Mouse (Mus musculus) bone marrow macrophage, adult 2 months (primary cell): ENCODE data around the gene Arid2. TPM values are rescaled to one million over a fixed set of nuclear protein-coding genes. Genes with fewer than 3 reads are reported as not detected.

Source experiments
- H3K27ac ChIP-seq: 2 replicates; pipeline ENCODE4 v1.5.1; 2012; ENCODE audit warnings: low read depth, low read length; ENCODE audit not compliant: insufficient read depth
- H3K4me1 ChIP-seq: 2 replicates; pipeline ENCODE4 v1.6.1; 2012; ENCODE audit warnings: low read length; ENCODE audit not compliant: control insufficient read depth, insufficient read depth
- H3K4me3 ChIP-seq: 2 replicates; pipeline ENCODE4 v1.5.1; 2012; ENCODE audit warnings: mild to moderate bottlenecking, low read length, moderate library complexity; ENCODE audit not compliant: insufficient read depth
- CTCF ChIP-seq: IDR thresholded peaks from 2 replicates; pipeline ENCODE4 v1.5.1; 2012; ENCODE audit warnings: low read depth, mild to moderate bottlenecking, low read length, moderate library complexity
- POLR2A ChIP-seq: IDR thresholded peaks from 2 replicates; pipeline ENCODE4 v1.6.1; 2012; ENCODE audit warnings: mild to moderate bottlenecking, low read depth, low read length, borderline replicate concordance
- polyA plus RNA-seq: library from polyadenylated mRNA; stranded (reverse); fragments of >200 nt; gene quantifications from 2 replicates; pipeline ENCODE4 v1.2.4, GENCODE M21; 2012; ENCODE audit not compliant: missing spikeins, insufficient read depth, insufficient read length

Gene Arid2
- polyA plus RNA-seq, 1 experiment: 17.4 TPM

DNA sequence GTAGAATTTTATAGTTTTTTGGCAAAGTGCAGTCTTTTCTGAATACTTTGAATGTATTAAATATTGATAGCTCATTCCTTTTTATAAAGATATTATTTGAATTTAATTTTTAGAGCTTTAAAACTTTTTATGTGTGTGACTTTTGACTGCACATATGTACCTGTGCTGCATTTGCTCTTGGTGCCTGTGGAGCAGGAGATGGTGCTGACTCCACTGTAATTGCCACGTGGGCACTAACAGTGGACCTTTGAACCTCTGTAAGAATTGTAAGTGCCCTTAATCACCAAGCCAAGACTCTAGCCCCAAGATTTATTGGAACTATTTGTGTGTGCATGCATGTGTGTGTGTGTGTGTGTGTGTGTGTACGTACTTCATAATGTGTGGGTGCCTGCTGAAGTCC is 53.6 kb downstream of the Arid2 start:
- no peak for TF ChIP-seq CTCF
- no peak for TF ChIP-seq POLR2A
- Histone ChIP-seq H3K4me3 (no peak overlapping the region), H3K4me1 (peaks cover 8% of the 10 kb centered on the region; the same call in 1 of the 2 replicates), H3K27ac (no peak overlapping the region)

DNA sequence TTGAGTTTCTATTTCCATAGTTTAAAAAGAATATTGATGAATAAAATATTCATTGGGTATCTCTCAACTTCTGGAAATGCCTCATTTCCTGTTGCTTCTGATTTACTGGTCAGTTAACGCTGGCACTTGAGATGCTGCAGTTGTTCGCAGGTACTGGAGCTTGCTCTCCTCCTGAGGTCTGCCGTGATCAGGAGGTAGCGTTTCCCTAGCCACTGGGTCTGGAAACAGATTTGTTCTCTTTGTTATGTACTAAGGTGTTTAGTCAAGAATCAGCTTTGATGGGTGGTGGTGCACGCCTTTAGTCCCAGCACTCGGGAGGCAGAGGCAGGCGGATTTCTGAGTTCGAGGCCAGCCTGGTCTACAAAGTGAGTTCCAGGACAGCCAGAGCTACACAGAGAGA is 54.8 kb downstream of the Arid2 start:
- Histone ChIP-seq H3K4me3 (no peak overlapping the region), H3K27ac (no peak overlapping the region), H3K4me1 (peaks cover 8% of the 10 kb centered on the region; the same call in 1 of the 2 replicates)
- TF ChIP-seq POLR2A: no peak
- no peak for TF ChIP-seq CTCF

DNA sequence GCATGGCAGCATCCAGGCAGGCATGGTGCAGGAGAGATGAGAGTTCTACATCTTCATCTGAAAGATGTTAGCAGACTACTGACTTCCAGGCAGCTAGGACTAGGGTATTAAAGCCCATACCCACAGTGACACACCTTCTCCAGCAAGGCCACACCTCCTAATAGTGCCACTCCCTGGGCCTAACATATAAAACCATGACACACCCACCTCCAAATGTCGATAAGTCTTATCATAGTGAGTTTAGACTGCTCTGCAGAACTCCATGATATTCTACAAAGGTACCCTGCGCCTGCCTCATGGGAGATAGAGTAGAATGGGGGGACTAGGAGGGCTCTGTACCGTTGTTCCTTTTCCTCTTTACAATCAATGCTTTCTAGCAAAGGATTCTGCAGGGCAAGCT is 55.6 kb downstream of the Arid2 start:
- TF ChIP-seq CTCF (no peak), POLR2A (no peak)
- no peak overlapping the region for H3K27ac ChIP-seq
- H3K4me1 ChIP-seq: peaks cover 8% of the 10 kb centered on the region; the same call in 1 of the 2 replicates
- H3K4me3 ChIP-seq: no peak overlapping the region

DNA sequence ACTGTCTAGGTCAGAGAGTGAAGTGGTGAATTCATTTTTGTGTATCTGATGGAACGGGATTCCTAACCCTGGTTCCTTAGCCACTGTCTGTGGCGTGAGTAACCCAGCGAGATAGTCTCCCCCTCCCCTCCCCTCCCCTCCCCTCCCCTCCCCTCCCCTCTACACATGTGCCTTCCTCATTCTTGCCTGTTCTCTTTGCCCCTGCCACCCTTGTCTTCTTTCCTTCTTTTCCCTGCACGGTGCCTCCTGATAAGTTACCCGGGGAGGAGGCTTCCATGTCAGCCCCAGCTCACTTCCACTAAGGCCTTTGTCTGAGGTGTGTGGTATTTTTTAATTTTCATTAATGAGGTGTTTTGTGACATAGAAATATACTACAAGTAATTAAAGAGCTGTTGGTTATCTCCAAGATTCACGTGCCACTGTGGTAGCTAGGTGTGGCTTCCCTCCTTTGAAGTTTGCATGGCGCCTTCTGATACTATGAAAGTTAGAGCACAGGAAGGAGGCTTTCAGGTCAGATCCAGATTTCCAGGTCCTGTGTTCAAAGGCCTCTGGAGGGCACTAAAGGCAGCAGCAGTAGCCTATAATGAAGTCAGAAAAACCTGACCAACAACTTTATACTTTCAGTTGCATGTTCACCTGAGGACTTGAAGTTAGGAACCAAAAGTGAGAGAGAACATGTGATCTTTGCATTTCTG is 57.4 kb downstream of the Arid2 start:
- no peak for TF ChIP-seq POLR2A
- no peak for TF ChIP-seq CTCF
- H3K4me1 ChIP-seq: peaks cover 8% of the 10 kb centered on the region; the same call in 1 of the 2 replicates
- H3K27ac ChIP-seq: no peak overlapping the region
- no peak overlapping the region for H3K4me3 ChIP-seq

DNA sequence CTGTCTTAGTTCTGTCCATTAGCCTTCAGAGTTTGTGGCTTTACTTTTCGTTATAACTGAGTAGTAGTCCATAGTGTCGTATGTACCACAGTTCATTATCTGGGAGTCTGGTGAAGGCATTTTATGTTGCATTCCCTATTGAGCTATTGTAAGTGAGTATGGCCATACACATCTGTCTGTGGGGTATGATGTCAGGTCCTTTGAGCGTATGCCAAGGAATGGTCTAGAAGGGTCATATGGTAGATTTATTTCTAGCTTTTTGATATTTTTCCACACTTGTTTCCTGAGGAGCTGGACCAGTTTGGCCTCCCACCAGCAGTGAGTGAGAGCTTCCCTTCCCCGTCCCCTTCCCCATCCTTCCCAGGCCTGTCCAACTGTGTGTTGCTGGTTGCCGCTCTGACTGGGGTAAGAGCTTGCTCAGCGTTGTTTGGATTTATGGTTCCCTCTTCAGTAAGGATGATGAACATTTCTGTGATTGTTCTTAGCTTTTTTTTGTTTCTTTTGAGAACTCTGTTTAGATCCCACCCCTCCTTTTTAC is 58.1 kb downstream of the Arid2 start:
- H3K4me3 ChIP-seq: no peak overlapping the region
- TF ChIP-seq CTCF (no peak), POLR2A (no peak)
- peaks cover 8% of the 10 kb centered on the region; the same call in 1 of the 2 replicates for H3K4me1 ChIP-seq
- no peak overlapping the region for H3K27ac ChIP-seq

DNA sequence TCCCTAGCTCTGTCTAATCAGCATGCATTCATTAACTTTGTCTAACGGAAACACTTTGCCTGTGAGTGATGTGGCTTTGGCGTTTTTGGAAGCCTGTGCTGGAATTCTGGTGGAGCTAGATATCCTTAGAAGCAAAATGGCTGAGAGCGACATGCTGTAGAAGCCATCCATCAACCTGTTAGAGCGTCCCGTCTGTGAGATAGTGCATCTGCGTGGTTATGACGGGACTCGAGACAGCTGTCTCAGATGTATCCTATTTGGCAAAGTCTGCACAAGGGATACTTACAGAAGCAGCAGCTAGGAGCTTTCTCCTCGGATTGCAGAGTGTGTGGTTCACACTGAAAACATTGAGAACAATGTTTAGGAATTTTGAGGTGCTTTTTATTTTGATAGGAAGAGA is 64.1 kb downstream of the Arid2 start:
- Histone ChIP-seq H3K4me3 (no peak overlapping the region), H3K4me1 (no peaks in the 10 kb centered on the region), H3K27ac (no peak overlapping the region)
- TF ChIP-seq CTCF (no peak), POLR2A (no peak)

DNA sequence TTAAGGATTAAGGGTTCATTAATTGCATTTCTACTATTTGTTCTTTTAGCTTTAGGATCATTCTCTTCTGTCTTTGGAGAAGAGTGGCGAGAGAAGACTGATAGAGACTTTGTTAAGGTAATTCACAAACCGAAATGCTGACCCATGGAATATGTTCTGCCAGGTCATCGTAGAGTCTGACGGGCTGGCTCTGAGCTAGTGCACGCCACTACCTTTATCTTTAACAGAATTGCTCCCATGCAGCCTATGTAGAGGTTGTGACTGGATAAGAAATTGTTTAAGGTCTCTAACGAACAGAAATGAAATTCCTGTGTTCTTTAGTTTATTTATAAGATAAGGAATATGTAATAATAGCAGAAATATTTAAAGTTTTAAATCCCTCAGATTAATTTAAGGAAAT is 71.6 kb downstream of the Arid2 start:
- H3K4me3 ChIP-seq: no peak overlapping the region
- no peaks in the 10 kb centered on the region for H3K4me1 ChIP-seq
- no peak overlapping the region for H3K27ac ChIP-seq
- TF ChIP-seq CTCF (no peak), POLR2A (no peak)

DNA sequence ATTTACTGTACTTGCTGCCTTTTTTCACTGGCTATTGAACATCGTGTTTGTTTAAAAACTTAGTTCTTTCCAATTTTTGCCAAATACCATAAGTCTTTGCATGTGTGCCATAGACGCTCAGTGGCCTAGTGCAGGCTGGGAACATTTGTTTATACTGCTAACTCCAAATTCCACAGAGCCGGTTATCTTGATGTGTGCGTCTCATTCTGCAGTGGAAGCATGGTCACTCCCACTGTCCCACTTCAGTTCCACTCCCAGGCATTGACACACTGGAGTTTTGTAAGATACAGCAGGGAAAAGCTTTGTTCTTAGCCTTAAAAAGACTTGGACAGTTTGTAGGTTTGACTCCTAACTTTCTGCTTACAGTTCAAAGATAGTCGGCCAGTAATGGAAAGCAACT is 73.3 kb downstream of the Arid2 start:
- Histone ChIP-seq H3K4me3 (no peak overlapping the region), H3K4me1 (no peaks in the 10 kb centered on the region), H3K27ac (no peak overlapping the region)
- TF ChIP-seq CTCF (no peak), POLR2A (no peak)

DNA sequence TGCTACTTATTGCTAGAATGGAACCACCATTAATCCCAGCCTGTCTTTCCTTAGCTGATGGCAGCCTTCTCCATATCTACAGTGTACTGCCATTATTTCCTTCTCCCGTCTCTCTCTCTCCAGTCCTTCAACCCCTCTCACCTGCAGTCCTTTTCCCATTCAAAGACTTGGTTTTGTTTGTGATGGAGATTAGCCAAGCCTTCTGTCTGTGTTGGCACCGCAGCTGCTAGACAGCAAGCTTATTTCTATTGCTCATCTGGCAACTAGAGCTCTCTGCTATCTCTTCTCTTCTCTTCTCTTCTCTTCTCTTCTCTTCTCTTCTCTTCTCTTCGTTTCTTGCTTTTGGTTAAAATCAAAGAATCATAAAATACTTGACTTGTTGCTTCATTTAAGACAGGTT is 78.0 kb downstream of the Arid2 start:
- TF ChIP-seq POLR2A (no peak), CTCF (no peak)
- no peak overlapping the region for H3K27ac ChIP-seq
- H3K4me3 ChIP-seq: no peak overlapping the region
- no peaks in the 10 kb centered on the region for H3K4me1 ChIP-seq

DNA sequence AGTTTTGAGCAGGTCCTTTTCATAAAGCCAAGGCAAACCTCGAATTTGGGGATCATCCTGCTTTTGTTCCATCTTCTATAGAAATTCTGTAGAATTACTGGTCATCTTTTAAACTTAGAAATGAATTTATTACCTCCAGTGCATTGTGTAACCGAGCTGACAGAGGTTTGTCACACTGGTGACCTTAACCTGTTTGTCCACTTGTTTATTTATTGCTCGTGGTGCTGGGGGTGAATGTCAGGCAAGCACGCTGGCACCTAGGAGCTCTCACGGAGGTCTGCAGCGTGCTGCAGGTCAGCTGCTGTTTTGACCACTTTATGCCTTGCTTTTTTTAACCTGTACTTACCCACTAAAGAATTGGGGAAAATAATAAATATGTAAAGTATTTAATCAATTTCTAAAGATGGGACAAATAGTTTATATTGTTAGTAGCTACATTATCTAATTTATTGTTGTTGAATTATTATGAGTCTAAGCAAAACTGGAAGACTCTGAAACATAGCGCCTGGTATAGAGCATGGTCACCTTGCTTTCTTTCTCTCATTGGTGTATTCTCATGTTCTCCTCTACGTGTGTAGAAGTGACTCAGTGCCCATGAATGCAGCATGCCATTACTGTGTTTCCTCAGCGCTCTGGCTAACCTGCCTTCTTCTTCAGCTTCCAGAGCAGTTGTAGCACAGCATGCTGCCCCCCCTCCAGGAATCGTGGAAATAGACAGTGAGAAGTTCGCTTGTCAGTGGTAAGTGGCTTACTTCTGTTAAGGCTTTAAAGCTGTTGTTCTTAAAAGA is 79.1 kb downstream of the Arid2 start:
- no peak for TF ChIP-seq CTCF
- no peak overlapping the region for H3K27ac ChIP-seq
- H3K4me3 ChIP-seq: no peak overlapping the region
- no peaks in the 10 kb centered on the region for H3K4me1 ChIP-seq
